Mouse (Mus musculus) bone marrow macrophage, adult 2 months (primary cell): ENCODE measurements around the gene Frs2.

Experiments used
- CTCF ChIP-seq: IDR thresholded peaks from 2 replicates; pipeline ENCODE4 v1.5.1; 2012; ENCODE audit warnings: low read depth, mild to moderate bottlenecking, low read length, moderate library complexity
- POLR2A ChIP-seq: IDR thresholded peaks from 2 replicates; pipeline ENCODE4 v1.6.1; 2012; ENCODE audit warnings: mild to moderate bottlenecking, low read depth, low read length, borderline replicate concordance

- TF ChIP-seq CTCF (no peak), POLR2A (no peak)
Measured at GRCm38 (mm10) chr10:117196696-117197095, 48.4 kb upstream of the Frs2 start.
